Mouse (Mus musculus): ENCODE results near the gene Tgfbr3.
A peak's percentile ranks its signal among the peaks of the same experiment; 100 is the strongest.

The Tgfbr3 gene

GRCm38 (mm10) chr5:107102916-107103315 lies 186.5 kb downstream of the Tgfbr3 start:
- DNase-seq = no peak

- DNase-seq = no peak
These were observed 187.7 kb downstream of the Tgfbr3 start for GRCm38 (mm10) chr5:107101684-107102083.

GRCm38 (mm10) chr5:107101135-107101534 lies 188.3 kb downstream of the Tgfbr3 start:
- DNase-seq = no peak

GRCm38 (mm10) chr5:107099634-107100033 lies 189.8 kb downstream of the Tgfbr3 start:
- no peak for DNase-seq

- no peak for DNase-seq
These were observed 190.4 kb downstream of the Tgfbr3 start for GRCm38 (mm10) chr5:107099076-107099475.

- DNase-seq = no peak
These were observed 191.4 kb downstream of the Tgfbr3 start for GRCm38 (mm10) chr5:107098007-107098406.

GRCm38 (mm10) chr5:107097314-107097713 lies 192.1 kb downstream of the Tgfbr3 start:
- DNase-seq = no peak

GRCm38 (mm10) chr5:107094233-107094632 lies 195.2 kb downstream of the Tgfbr3 start:
- DNase-seq = no peak

- DNase-seq = no peak
These were observed 196.2 kb downstream of the Tgfbr3 start for GRCm38 (mm10) chr5:107093253-107093652.

- no peak for DNase-seq
These were observed 197.3 kb downstream of the Tgfbr3 start for GRCm38 (mm10) chr5:107092137-107092536.

GRCm38 (mm10) chr5:107089966-107090365 lies 199.5 kb downstream of the Tgfbr3 start:
- DNase-seq = no peak

GRCm38 (mm10) chr5:107087829-107088808 lies 201.3 kb downstream of the Tgfbr3 start:
- DNase-seq = peak; percentile 74

- peak; percentile 49 for DNase-seq
These were observed 202.1 kb downstream of the Tgfbr3 start for GRCm38 (mm10) chr5:107087291-107087690.

GRCm38 (mm10) chr5:107086166-107086565 lies 203.3 kb downstream of the Tgfbr3 start:
- no peak for DNase-seq

- no peak for DNase-seq
These were observed 205.0 kb downstream of the Tgfbr3 start for GRCm38 (mm10) chr5:107084431-107084830.

- no peak for DNase-seq
These were observed 207.4 kb downstream of the Tgfbr3 start for GRCm38 (mm10) chr5:107082011-107082410.

GRCm38 (mm10) chr5:107080986-107081624 lies 208.3 kb downstream of the Tgfbr3 start:
- DNase-seq = no peak

GRCm38 (mm10) chr5:107079920-107080319 lies 209.5 kb downstream of the Tgfbr3 start:
- DNase-seq = no peak

- DNase-seq = no peak
These were observed 210.2 kb downstream of the Tgfbr3 start for GRCm38 (mm10) chr5:107079146-107079638.

- DNase-seq = no peak
These were observed 211.1 kb downstream of the Tgfbr3 start for GRCm38 (mm10) chr5:107078361-107078760.

- DNase-seq = no peak
These were observed 211.5 kb downstream of the Tgfbr3 start for GRCm38 (mm10) chr5:107077900-107078299.

GRCm38 (mm10) chr5:107074980-107075583 lies 214.3 kb downstream of the Tgfbr3 start:
- DNase-seq = no peak

- DNase-seq = no peak
These were observed 215.1 kb downstream of the Tgfbr3 start for GRCm38 (mm10) chr5:107074350-107074749.

Data from kidney, adult 18-20 months (tissue).